Mouse (Mus musculus): ENCODE measurements around the gene Prn.

Gene Prn

GRCm38 (mm10) chr2:131950598-131951095 is 40.9 kb downstream of the Prn start, which contains the start of gene Prnd:
Gene Prnd (plus strand): TSS chr2:131950861.
- DNase-seq = no peak

- no peak for DNase-seq
These were observed 42.7 kb downstream of the Prn start for GRCm38 (mm10) chr2:131952456-131952855.

- DNase-seq = peak in 1 of 2 experiments; percentile 18
These were observed 43.3 kb downstream of the Prn start for GRCm38 (mm10) chr2:131952961-131953538.

- DNase-seq = no peak
These were observed 44.0 kb downstream of the Prn start for GRCm38 (mm10) chr2:131953711-131954110.

- DNase-seq = no peak
These were observed 45.1 kb downstream of the Prn start for GRCm38 (mm10) chr2:131954835-131955234.

- no peak for DNase-seq
These were observed 45.5 kb downstream of the Prn start for GRCm38 (mm10) chr2:131955264-131955663.

GRCm38 (mm10) chr2:131956336-131957256 is 46.8 kb downstream of the Prn start:
- no peak for DNase-seq

GRCm38 (mm10) chr2:131957731-131958222 is 48.0 kb downstream of the Prn start:
- DNase-seq = no peak

GRCm38 (mm10) chr2:131961671-131962070 is 51.9 kb downstream of the Prn start:
- DNase-seq = no peak

- no peak for DNase-seq
These were observed 60.8 kb downstream of the Prn start for GRCm38 (mm10) chr2:131970597-131970996.

GRCm38 (mm10) chr2:131971098-131971497 is 61.3 kb downstream of the Prn start:
- DNase-seq = no peak

- no peak for DNase-seq
These were observed 66.9 kb downstream of the Prn start for GRCm38 (mm10) chr2:131976663-131977062.

GRCm38 (mm10) chr2:131980866-131981265 is 71.1 kb downstream of the Prn start:
- no peak for DNase-seq

GRCm38 (mm10) chr2:131982546-131983196 is 72.9 kb downstream of the Prn start:
- peak; percentile 50 to 57 for DNase-seq

GRCm38 (mm10) chr2:131987950-131988349 is 78.2 kb downstream of the Prn start:
- DNase-seq = no peak

GRCm38 (mm10) chr2:131988550-131988949 is 78.8 kb downstream of the Prn start:
- no peak for DNase-seq

- DNase-seq = no peak
These were observed 82.7 kb downstream of the Prn start for GRCm38 (mm10) chr2:131992487-131992886.

GRCm38 (mm10) chr2:131993151-131993550 is 83.4 kb downstream of the Prn start:
- no peak for DNase-seq

- no peak for DNase-seq
These were observed 83.9 kb downstream of the Prn start for GRCm38 (mm10) chr2:131993563-131994088.

- no peak for DNase-seq
These were observed 85.2 kb downstream of the Prn start for GRCm38 (mm10) chr2:131994971-131995370.

GRCm38 (mm10) chr2:131995742-131996141 is 86.0 kb downstream of the Prn start:
- peak; percentile 46 to 48 for DNase-seq

- DNase-seq = no peak
These were observed 86.6 kb downstream of the Prn start for GRCm38 (mm10) chr2:131996369-131996768.

- no peak for DNase-seq
These were observed 87.6 kb downstream of the Prn start for GRCm38 (mm10) chr2:131997356-131997755.

Measured in cerebellum, postnatal 36 days (tissue).